Mouse (Mus musculus) cortical plate, adult 2 months (tissue): ENCODE results near the gene Asap2. TPM values are rescaled to one million over a fixed set of nuclear protein-coding genes. Genes with fewer than 3 reads are reported as not detected.

Source experiments
- H3K27ac ChIP-seq: fragments of 200-500 bp; 2 replicates; pipeline ENCODE4 v1.5.1; 2012; ENCODE audit warnings: low read length, control low read depth, inconsistent platforms; ENCODE audit not compliant: insufficient read depth
- H3K4me1 ChIP-seq: fragments of 200-500 bp; 2 replicates; pipeline ENCODE4 v1.6.1; 2011; ENCODE audit warnings: low read length; ENCODE audit not compliant: control insufficient read depth, insufficient read depth
- H3K4me3 ChIP-seq: fragments of 200-500 bp; 2 replicates; pipeline ENCODE4 v1.5.1; 2011; ENCODE audit warnings: mild to moderate bottlenecking, low read length, control low read depth; ENCODE audit not compliant: insufficient read depth
- CTCF ChIP-seq: fragments of 200-500 bp; IDR thresholded peaks from 2 replicates; pipeline ENCODE4 v1.5.1; 2011; ENCODE audit warnings: mild to moderate bottlenecking, control low read depth, low read length; ENCODE audit not compliant: insufficient read depth; ENCODE audit errors: extremely low read depth
- POLR2A ChIP-seq: fragments of 200-500 bp; IDR thresholded peaks from 2 replicates; pipeline ENCODE4 v1.6.1; 2011; ENCODE audit warnings: mild to moderate bottlenecking, low read length, control low read depth; ENCODE audit not compliant: insufficient read depth; ENCODE audit errors: extremely low read depth
- polyA plus RNA-seq: library from polyadenylated mRNA; depleted of rRNA; stranded (reverse); fragments of >200 nt; gene quantifications from 2 replicates; pipeline ENCODE4 v1.2.3, GENCODE M21; 2012

The Asap2 gene
- polyA plus RNA-seq, 1 experiment: 27.0 TPM

GRCm38 (mm10) chr12:21226316-21226715 is 236.1 kb downstream of the Asap2 start:
- peaks cover 5% of the 10 kb centered on the region; the same call in 1 of the 2 replicates for H3K4me1 ChIP-seq
- no peak overlapping the region for H3K4me3 ChIP-seq
- TF ChIP-seq CTCF (no peak), POLR2A (no peak)
- H3K27ac ChIP-seq: no peak overlapping the region

GRCm38 (mm10) chr12:21227076-21227980 is 237.1 kb downstream of the Asap2 start:
- H3K27ac ChIP-seq: no peak overlapping the region

DNA sequence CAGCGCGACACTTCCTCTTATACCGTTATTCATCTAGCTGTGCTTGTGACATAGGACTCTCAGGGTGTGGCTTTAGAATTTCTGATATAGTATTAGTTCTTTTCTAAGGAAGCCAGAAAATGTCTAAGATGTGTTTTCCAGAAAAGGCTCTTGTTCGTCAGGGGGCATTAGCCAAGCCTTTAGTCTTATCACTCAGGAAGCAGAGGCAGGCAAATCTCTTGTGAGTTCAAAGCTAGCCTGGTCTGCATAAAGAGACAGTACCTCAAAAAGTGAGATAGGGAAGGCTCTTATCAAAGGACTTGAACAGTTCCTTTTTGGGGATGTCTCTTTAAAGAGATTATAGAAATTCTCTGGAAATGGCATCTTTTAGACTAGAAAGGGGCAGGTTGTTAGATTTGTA is 238.4 kb downstream of the Asap2 start:
- Histone ChIP-seq H3K4me3 (no peak overlapping the region), H3K27ac (no peak overlapping the region), H3K4me1 (peaks cover 5% of the 10 kb centered on the region; the same call in 1 of the 2 replicates)
- TF ChIP-seq POLR2A: no peak
- TF ChIP-seq CTCF: no peak

More at GRCm38 (mm10) chr12:21227076-21227980, 237.1 kb downstream of the Asap2 start:
- no peak overlapping the region for H3K4me3 ChIP-seq
- TF ChIP-seq POLR2A: no peak
- peak; percentile 15; the same call in 1 of the 2 replicates for TF ChIP-seq CTCF
- H3K4me1 ChIP-seq: peaks cover 5% of the 10 kb centered on the region; the same call in 1 of the 2 replicates

GRCm38 (mm10) chr12:21229076-21229918 is 239.0 kb downstream of the Asap2 start:
- no peak overlapping the region for H3K27ac ChIP-seq
- no peak overlapping the region for H3K4me3 ChIP-seq
- TF ChIP-seq POLR2A (no peak), CTCF (no peak)
- H3K4me1 ChIP-seq: peaks cover 5% of the 10 kb centered on the region; the same call in 1 of the 2 replicates

DNA sequence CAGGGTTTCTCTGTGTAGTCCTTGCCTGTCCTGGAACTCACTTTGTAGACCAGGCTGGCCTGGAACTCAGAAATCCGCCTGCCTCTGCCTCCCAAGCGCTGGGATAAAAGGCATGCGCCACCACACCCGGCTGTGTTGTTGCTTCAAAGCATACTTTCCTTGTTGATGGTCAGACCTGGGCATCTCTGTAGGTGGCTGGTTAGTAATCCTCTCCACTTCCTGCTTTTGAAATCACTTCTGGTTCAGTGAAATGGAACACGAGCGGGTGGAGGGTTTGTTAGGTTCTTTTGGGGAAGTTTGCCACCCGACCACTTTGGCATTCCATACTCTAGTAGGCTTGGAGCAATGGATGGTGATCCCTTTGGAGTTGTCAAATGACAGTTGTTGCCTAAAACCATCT is 243.5 kb downstream of the Asap2 start:
- TF ChIP-seq POLR2A: no peak
- no peak for TF ChIP-seq CTCF
- Histone ChIP-seq H3K27ac (no peak overlapping the region), H3K4me1 (no peaks in the 10 kb centered on the region), H3K4me3 (no peak overlapping the region)

DNA sequence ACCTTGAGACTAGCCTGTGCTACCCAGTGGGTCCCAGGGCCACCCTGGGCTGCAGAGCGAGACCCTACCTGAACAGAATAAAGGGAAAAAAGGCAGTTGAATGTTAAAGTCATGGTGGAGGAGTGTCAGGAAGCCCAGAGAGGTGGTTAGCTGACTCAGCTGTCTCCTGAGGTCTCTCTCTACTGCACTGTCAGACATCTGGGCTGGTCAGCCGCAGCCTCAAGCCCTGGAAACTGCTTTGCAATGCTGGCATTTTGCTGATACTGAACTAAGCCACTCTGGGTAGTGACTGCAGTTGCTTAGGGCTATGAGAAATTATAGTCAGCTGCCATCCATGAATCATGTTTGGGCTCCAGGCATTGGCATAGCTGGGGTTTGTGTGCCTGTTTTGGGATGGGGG is 244.3 kb downstream of the Asap2 start:
- Histone ChIP-seq H3K27ac (no peak overlapping the region), H3K4me1 (no peaks in the 10 kb centered on the region), H3K4me3 (no peak overlapping the region)
- TF ChIP-seq CTCF: no peak
- no peak for TF ChIP-seq POLR2A

DNA sequence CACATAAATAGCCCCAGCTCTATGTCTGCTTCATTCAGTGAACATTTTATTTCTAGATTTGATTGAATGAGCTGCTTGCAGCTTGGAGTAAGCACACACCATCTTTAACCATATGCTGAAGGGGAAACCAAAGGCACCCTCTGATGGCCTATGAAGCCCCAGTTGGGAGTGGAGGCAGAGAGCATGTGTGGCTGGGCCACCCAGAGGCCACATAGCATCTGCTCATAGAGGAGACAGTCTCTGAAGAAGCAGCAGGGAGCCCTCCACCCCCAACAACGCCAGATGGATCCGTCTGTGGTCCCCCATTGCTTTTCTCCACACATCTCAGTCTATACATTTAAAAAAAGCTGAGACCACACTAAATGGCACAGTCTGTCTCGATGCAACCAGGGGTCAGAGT is 251.7 kb downstream of the Asap2 start:
- no peak for TF ChIP-seq POLR2A
- TF ChIP-seq CTCF: no peak
- no peak overlapping the region for H3K27ac ChIP-seq
- H3K4me1 ChIP-seq: no peaks in the 10 kb centered on the region
- H3K4me3 ChIP-seq: no peak overlapping the region

DNA sequence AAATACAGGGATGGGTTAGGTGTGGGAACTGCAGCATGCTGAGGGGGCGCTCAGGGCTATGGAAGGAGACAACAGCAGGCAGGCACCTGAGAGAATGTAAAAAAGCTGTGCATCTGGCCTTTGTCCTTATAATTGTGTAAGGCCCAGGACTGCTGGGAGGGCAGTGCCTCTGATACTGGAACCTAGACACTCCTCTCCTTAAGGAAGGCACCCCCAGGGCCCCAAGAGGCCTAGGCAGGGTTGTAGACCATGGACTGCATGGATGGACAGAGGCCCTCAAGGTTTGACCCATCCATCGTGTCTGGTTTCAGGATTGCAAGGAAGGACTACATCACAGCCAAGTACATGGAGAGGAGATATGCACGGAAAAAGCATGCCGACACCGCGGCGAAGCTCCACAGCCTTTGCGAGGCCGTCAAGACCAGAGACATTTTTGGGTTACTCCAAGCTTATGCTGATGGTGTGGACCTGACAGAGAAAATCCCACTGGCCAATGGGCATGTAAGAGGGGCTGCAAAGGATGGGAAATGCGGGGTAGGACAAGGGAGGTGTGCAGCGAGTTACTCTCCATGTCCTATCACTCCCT is 254.2 kb downstream of the Asap2 start:
- no peak overlapping the region for H3K27ac ChIP-seq
- TF ChIP-seq CTCF (no peak), POLR2A (no peak)
- H3K4me1 ChIP-seq: no peaks in the 10 kb centered on the region
- no peak overlapping the region for H3K4me3 ChIP-seq

- Histone ChIP-seq H3K27ac (no peak overlapping the region), H3K4me3 (no peak overlapping the region), H3K4me1 (no peaks in the 10 kb centered on the region)
- TF ChIP-seq CTCF: no peak
- no peak for TF ChIP-seq POLR2A
These were observed 257.6 kb downstream of the Asap2 start for GRCm38 (mm10) chr12:21247711-21248392.
